Mouse (Mus musculus) C2C12 (cell line): ENCODE results near the gene Gpc6.

Experiments used
- CTCF ChIP-seq: IDR thresholded peaks from one replicate; pipeline ENCODE4 v1.5.1; 2011; ENCODE audit not compliant: control insufficient read depth, insufficient read depth, insufficient read length
- MAX ChIP-seq: IDR thresholded peaks from one replicate; pipeline ENCODE4 v1.6.1; 2011; ENCODE audit warnings: mild to moderate bottlenecking, control low read depth

GRCm38 (mm10) chr14:117808326-117808725 is 883.2 kb downstream of the Gpc6 start:
- TF ChIP-seq CTCF (no peak), MAX (no peak)
